Mouse (Mus musculus) heart, embryonic 13.5 days (tissue): Measurements from ENCODE around the gene AI661453. TPM values are rescaled to one million over a fixed set of nuclear protein-coding genes. Genes with fewer than 3 reads are reported as not detected.
"Not testable (repeated sequence)": the region's sequence is repeated elsewhere in the genome, so short reads cannot be mapped to it uniquely, and the experiment has no call there.

Experiments
- ATAC-seq: fragments of 200-750 bp; cut with Nextera tagmentation; 2 replicates; pipeline ENCODE4 v1.8.0; 2017; ENCODE audit warnings: moderate TSS enrichment; ENCODE audit not compliant: insufficient number of reproducible peaks, low FRiP score, low TSS enrichment; ENCODE audit errors: extremely low read depth
- H3K27ac ChIP-seq: fragments of 300-500 bp; sonication (generic); replicated peaks from 2 replicates; pipeline ENCODE4 v1.5.1; 2015; ENCODE audit warnings: moderate library complexity, mild to moderate bottlenecking, inconsistent platforms
- H3K27me3 ChIP-seq: fragments of 300-500 bp; sonication (generic); replicated peaks from 2 replicates; pipeline ENCODE4 v1.6.1; 2015; ENCODE audit warnings: mild to moderate bottlenecking, inconsistent platforms
- H3K36me3 ChIP-seq: fragments of 300-500 bp; sonication (generic); 2 replicates; pipeline ENCODE4 v1.6.1; 2015; ENCODE audit warnings: mild to moderate bottlenecking, inconsistent platforms
- H3K4me1 ChIP-seq: fragments of 300-500 bp; sonication (generic); 2 replicates; pipeline ENCODE4 v1.6.1; 2015; ENCODE audit warnings: inconsistent platforms
- H3K4me2 ChIP-seq: fragments of 300-500 bp; sonication (generic); 2 replicates; pipeline ENCODE4 v1.6.1; 2015; ENCODE audit warnings: inconsistent platforms, mild to moderate bottlenecking, moderate library complexity
- H3K4me3 ChIP-seq: fragments of 300-500 bp; sonication (generic); 2 replicates; pipeline ENCODE4 v1.5.1; 2015; ENCODE audit warnings: moderate library complexity, mild to moderate bottlenecking, inconsistent platforms
- H3K9ac ChIP-seq: fragments of 300-500 bp; sonication (generic); 2 replicates; pipeline ENCODE4 v1.6.1; 2015; ENCODE audit warnings: inconsistent platforms, mild to moderate bottlenecking, moderate library complexity
- H3K9me3 ChIP-seq: fragments of 300-500 bp; sonication (generic); 2 replicates; pipeline ENCODE4 v1.6.1; 2016; ENCODE audit warnings: inconsistent platforms
- WGBS: fragments of 180-500 bp; shearing (Covaris S2); methylation state at CpG from one replicate; pipeline ENCODE4 v1.1.7; 2015; ENCODE audit warnings: mixed read lengths; 5-methylcytosine and 5-hydroxymethylcytosine counted together
- polyA plus RNA-seq: library from polyadenylated mRNA; unstranded; fragments of >200 nt; fragmentation: Nextera tagmentation; extraction: Ambion mirVana; gene quantifications from 2 replicates; pipeline ENCODE4 v1.2.1, GENCODE M21; 2015

Gene AI661453
- polyA plus RNA-seq, 1 experiment from 2014 or later, result 0.82 TPM

DNA sequence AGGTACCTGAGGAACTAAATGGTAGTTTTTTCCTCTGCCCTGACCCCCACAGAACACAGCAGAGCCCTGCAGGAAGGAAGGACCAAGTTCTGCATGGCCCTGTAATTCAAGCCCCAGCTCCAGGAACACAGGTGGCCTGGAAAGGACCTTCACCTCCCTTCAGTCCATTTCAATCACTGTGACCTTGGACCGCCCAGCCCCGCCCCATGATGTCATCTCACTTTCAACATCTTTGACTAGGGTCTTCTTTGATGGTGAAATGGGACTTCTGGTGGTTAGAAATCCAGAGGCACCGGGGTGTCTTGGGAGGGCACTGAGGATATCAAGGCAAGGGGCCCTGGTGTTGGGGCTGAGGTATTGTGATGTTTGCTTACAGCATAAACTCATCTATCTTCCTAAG is 14.8 kb upstream of the AI661453 start:
- Histone ChIP-seq H3K27me3 (no peaks in the 10 kb centered on the region), H3K9me3 (no peaks in the 10 kb centered on the region), H3K27ac (no peak overlapping the region), H3K4me3 (no peak overlapping the region), H3K4me1 (0 out of 2 replicates have a peak, but pooled peaks cover 6% of the 10 kb centered on the region), H3K4me2 (no peak overlapping the region), H3K36me3 (no peaks in the 10 kb centered on the region), H3K9ac (no peak overlapping the region)
- WGBS, result 83% methylated on average over 3 of the region's 3 CpGs
- no peak for ATAC-seq

- H3K4me2 ChIP-seq, H3K9ac ChIP-seq, H3K27ac ChIP-seq, H3K4me1 ChIP-seq, ATAC-seq, H3K4me3 ChIP-seq, H3K9me3 ChIP-seq, H3K27me3 ChIP-seq, H3K36me3 ChIP-seq: not testable (repeated sequence)
- WGBS, result 83% methylated on average over 1 of the region's 1 CpGs
These were observed 13.8 kb upstream of the AI661453 start for GRCm38 (mm10) chr17:47422616-47423015.

DNA sequence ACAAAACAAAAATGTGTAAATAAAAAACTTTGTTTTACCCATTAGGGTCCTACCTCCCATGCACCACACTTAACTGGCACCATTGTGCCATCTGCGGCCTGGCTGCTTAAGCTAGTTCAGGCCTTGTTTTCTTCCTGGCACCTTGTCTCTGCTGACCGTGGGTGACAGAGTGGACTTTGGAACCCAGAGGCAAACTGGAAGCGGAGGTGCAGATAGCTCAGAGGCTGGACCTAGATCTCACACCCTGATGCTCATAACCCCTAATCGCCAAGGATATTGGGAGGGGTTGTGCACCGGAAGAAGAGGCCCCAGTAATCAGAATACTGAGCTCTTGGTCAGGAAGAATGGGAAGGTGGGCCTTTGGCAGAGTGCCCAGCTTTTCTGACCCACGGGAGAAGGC is 12.2 kb upstream of the AI661453 start:
- 60% methylated on average over 6 of the region's 6 CpGs for WGBS
- Histone ChIP-seq H3K27ac (no peak overlapping the region), H3K9me3 (no peaks in the 10 kb centered on the region), H3K4me1 (peaks cover 12% of the 10 kb centered on the region; the same call in 1 of the 2 replicates), H3K36me3 (no peaks in the 10 kb centered on the region), H3K9ac (no peak overlapping the region), H3K4me2 (no peak overlapping the region), H3K4me3 (no peak overlapping the region), H3K27me3 (no peaks in the 10 kb centered on the region)
- no peak for ATAC-seq

DNA sequence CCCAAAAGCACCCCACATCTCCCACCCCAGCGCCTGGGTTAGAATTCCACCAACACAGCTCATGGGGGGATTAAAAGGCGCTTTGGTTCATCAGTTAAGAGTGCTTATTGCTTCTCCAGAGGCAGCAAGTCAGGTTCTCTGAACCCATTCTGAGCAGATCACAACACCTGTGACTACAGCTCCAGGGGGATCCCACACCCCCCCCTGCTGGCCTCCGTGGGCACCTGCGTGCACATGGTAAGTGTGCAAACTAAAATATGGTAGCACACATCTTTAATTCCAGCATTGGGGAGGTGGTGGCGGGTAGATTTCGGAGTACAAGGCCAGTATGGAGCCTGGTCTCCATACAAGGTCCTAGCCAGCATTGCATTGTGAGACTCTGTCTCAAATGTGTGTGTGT is 9.1 kb upstream of the AI661453 start:
- no peak overlapping the region for H3K4me2 ChIP-seq
- H3K27me3 ChIP-seq, result no peaks in the 10 kb centered on the region; the same call in 1 of the 2 replicates
- H3K9me3 ChIP-seq, result no peaks in the 10 kb centered on the region
- H3K9ac ChIP-seq, result no peak overlapping the region
- H3K36me3 ChIP-seq, result no peaks in the 10 kb centered on the region
- peaks cover 12% of the 10 kb centered on the region; the same call in 1 of the 2 replicates for H3K4me1 ChIP-seq
- H3K27ac ChIP-seq, result no peak overlapping the region
- no peak for ATAC-seq
- H3K4me3 ChIP-seq, result no peak overlapping the region
- 71% methylated on average over 6 of the region's 6 CpGs for WGBS

DNA sequence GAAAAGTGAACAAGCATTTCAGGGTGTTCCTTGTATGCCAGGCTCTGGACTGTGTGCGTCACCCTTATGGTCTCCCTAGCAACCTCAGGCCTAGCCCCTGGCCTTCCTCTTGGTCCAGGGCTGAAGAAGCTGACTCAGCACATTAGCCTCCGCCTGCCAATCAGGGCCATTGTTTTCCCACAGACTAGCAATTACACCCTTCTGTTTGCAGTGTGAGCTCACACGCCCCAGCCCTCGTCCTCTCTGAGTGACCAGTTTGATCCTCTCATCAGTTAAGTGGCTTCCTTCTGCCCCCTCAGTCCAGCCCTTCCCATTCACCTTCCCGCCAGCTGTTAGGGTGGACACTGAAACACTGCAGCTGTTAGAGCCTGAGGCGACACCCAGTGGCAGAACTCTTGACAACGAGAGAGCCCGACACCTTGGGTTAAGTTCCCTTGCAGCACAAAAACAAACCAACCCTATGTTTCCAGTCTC is 7.5 kb upstream of the AI661453 start:
- Histone ChIP-seq H3K4me1 (peaks cover 17% of the 10 kb centered on the region; the same call in 1 of the 2 replicates), H3K9me3 (no peaks in the 10 kb centered on the region), H3K27ac (no peak overlapping the region), H3K27me3 (no peaks in the 10 kb centered on the region; the same call in 1 of the 2 replicates), H3K4me3 (no peak overlapping the region), H3K4me2 (peak overlapping the region; percentile 45), H3K9ac (no peak overlapping the region), H3K36me3 (no peaks in the 10 kb centered on the region)
- 8% methylated on average over 8 of the region's 8 CpGs for WGBS
- ATAC-seq, result no peak

DNA sequence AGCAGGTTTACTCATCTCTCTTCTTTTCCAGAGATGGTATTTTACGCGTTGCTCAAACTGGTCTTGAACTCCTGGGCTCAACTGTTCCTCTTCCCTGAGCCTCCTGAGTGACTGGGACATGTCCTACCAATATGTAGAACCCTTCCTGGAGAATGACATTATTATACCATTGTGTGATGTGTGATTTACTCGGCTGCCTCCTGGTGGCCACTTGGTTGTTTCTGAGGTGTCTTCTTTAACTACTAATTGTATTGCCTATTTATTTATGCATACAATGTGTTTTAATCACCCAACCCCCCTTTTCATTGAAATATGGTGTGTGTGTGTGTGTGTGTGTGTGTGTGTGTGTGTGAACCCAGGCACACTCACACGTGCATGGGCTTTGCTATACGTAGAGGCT is 5.6 kb upstream of the AI661453 start:
- no peaks in the 10 kb centered on the region for H3K9me3 ChIP-seq
- WGBS, result 63% methylated on average over 5 of the region's 5 CpGs
- no peak overlapping the region for H3K4me2 ChIP-seq
- H3K27me3 ChIP-seq, result no peaks in the 10 kb centered on the region; the same call in 1 of the 2 replicates
- no peak overlapping the region for H3K4me3 ChIP-seq
- H3K36me3 ChIP-seq, result no peaks in the 10 kb centered on the region
- H3K4me1 ChIP-seq, result peaks cover 10% of the 10 kb centered on the region; the same call in 1 of the 2 replicates
- no peak overlapping the region for H3K27ac ChIP-seq
- H3K9ac ChIP-seq, result no peak overlapping the region
- no peak for ATAC-seq

DNA sequence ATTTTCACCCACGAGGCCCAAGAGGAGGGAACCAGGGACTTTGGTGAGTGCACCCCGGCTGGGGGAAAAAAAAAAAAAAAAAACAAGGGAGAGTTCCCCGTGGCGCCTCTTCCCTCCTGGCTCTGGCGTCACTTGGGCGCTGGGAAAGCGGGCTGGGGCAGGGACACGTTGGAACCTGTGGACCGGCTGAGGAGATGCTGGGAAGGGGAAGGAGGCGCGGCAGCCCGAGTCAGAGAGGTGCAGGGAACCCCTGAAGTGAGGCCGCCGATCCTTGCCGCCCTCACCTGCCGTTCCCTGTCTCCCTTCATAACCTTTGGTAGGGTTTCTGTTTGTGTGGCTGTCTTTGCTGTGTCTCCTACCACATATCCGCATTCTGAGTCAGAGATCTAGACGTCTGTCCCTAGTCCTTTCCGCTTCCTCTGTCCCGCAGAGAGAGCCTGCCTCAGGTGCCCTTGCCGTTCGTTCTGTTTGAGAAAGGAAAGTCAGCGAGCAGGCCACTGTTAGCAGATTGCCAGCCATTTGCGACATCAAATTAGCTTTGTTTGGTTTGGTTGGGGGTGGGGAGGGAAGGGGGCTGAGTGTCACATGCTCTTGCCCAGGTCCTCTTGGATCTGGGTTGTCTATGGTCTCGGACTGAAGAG is 612 bp downstream of the AI661453 start, which contains the start of gene 1700001C19Rik:
TSS of gene 1700001C19Rik (minus strand) at position 470 of the 641 bp plus-strand sequence.
- Histone ChIP-seq H3K4me1 (peaks cover 62% of the 10 kb centered on the region), H3K9me3 (no peaks in the 10 kb centered on the region), H3K4me2 (peak within 1 kb of the TSS; percentile 99), H3K9ac (peak within 1 kb of the TSS; percentile 87), H3K4me3 (peak within 1 kb of the TSS; percentile 67), H3K36me3 (no peaks in the 10 kb centered on the region), H3K27ac (0 out of 2 replicates have a peak within 1 kb of the TSS, but pooled peaks have one; percentile 21), H3K27me3 (peaks cover 19% of the 10 kb centered on the region)
- ATAC-seq, result no peak
- WGBS, result 5% methylated on average over 24 of the region's 25 CpGs

GRCm38 (mm10) chr17:47438611-47439010 is 2.2 kb downstream of the AI661453 start:
- WGBS, result 68% methylated on average over 6 of the region's 6 CpGs
- Histone ChIP-seq H3K4me1 (peaks cover 64% of the 10 kb centered on the region), H3K9me3 (no peaks in the 10 kb centered on the region), H3K4me2 (no peak overlapping the region), H3K27me3 (peaks cover 19% of the 10 kb centered on the region), H3K36me3 (no peaks in the 10 kb centered on the region), H3K9ac (peak overlapping the region; percentile 33; the same call in 1 of the 2 replicates), H3K4me3 (no peak overlapping the region), H3K27ac (no peak overlapping the region)
- ATAC-seq, result no peak

DNA sequence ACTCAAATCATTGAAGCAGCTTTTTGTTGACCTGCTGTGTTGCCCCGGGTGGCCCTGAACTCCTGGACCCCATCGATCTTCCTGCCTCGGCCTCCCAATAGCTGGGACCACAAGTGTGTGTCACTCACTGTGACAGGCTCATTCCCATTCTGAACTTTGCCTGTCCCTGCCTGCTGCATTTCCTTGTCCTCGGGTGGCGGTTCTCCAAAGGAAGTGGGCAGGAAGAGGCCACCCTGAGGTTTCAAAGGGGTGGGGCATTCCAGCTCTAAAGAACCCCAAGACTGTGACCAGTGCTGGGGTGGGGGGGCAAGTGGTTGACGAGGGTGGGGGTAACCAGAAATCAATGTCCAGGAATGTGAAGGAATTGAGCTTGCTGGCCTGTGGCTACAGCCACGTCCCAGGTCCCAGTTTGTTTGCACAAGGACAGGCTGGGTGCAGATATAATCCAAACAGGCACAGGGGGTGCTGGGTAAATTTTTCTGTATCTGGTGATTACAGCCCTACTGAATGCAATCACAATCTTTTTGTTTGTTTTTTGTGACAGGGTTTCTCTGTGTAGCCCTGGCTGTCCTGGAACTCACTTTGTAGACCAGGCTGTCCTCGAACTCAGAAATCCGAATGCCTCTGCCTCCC is 3.1 kb downstream of the AI661453 start:
- Histone ChIP-seq H3K4me3 (no peak overlapping the region), H3K27me3 (peaks cover 19% of the 10 kb centered on the region), H3K36me3 (no peaks in the 10 kb centered on the region), H3K4me1 (peaks cover 72% of the 10 kb centered on the region), H3K9me3 (no peaks in the 10 kb centered on the region), H3K4me2 (no peak overlapping the region), H3K9ac (no peak overlapping the region), H3K27ac (peak overlapping the region; percentile 48)
- 47% methylated on average over 9 of the region's 9 CpGs for WGBS
- ATAC-seq, result no peak

- no peak for ATAC-seq
- peak overlapping the region; percentile 48 for H3K27ac ChIP-seq
These were observed 4.0 kb downstream of the AI661453 start for GRCm38 (mm10) chr17:47440359-47440890.

DNA sequence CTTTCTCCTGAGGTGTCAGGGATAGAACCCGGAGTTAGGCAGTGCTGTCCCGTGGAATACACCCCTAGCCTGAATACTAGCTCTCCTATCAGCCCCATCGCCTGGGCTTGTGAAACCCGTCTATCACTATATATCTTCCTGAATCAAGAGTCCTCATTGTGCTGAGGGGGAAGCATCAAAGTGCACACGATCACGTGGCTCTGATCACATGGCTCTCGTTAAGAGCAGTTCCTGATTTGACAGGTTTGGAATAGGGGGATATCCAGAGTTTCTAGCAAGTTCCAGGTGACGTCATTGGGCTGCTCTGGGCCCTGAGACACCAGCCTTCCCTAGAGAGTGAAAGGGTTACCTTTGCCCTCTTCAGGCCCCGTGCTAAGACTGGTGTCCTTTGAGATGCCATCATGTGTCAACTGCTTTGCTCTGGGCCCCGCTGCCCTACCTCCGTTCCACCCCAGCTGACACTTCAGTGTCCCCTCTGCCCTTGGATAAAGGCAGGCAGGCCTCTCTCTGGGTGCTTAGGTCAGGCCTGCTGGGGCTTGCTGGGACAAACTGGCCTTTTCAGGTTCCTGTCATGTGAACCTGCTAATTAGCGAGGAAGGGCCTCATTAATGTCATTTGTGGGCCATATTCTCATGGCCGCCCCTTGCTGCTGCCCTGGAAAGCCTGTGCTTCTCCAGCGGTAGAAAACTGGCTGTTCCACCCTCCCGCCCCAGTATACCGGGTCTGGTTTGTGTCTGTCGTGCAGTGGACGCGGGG is 5.1 kb downstream of the AI661453 start:
- peak overlapping the region; percentile 75 for H3K27ac ChIP-seq
- peak overlapping the region; percentile 42 for H3K9ac ChIP-seq
- H3K4me1 ChIP-seq, result peaks cover 84% of the 10 kb centered on the region
- ATAC-seq, result no peak
- H3K9me3 ChIP-seq, result no peaks in the 10 kb centered on the region
- 42% methylated on average over 19 of the region's 19 CpGs for WGBS
- peaks cover 16% of the 10 kb centered on the region for H3K27me3 ChIP-seq
- no peaks in the 10 kb centered on the region for H3K36me3 ChIP-seq
- H3K4me2 ChIP-seq, result no peak overlapping the region
- no peak overlapping the region for H3K4me3 ChIP-seq

More at GRCm38 (mm10) chr17:47440359-47440890, 4.0 kb downstream of the AI661453 start:
- 21% methylated on average over 9 of the region's 9 CpGs for WGBS
- Histone ChIP-seq H3K27me3 (peaks cover 19% of the 10 kb centered on the region), H3K36me3 (no peaks in the 10 kb centered on the region), H3K4me2 (no peak overlapping the region), H3K4me1 (peaks cover 79% of the 10 kb centered on the region), H3K4me3 (no peak overlapping the region), H3K9ac (no peak overlapping the region), H3K9me3 (no peaks in the 10 kb centered on the region)
